Mouse (Mus musculus): ENCODE data around the gene Hspa4. TPM values are rescaled to one million over a fixed set of nuclear protein-coding genes. Genes with fewer than 3 reads are reported as not detected.
"Not testable (repeated sequence)": the region's sequence is repeated elsewhere in the genome, so short reads cannot be mapped to it uniquely, and the experiment has no call there.

The Hspa4 gene
- 106 and 116 TPM in 2 replicates for polyA plus RNA-seq (2016; fragmentation: Nextera tagmentation; extraction: Ambion mirVana)

DNA sequence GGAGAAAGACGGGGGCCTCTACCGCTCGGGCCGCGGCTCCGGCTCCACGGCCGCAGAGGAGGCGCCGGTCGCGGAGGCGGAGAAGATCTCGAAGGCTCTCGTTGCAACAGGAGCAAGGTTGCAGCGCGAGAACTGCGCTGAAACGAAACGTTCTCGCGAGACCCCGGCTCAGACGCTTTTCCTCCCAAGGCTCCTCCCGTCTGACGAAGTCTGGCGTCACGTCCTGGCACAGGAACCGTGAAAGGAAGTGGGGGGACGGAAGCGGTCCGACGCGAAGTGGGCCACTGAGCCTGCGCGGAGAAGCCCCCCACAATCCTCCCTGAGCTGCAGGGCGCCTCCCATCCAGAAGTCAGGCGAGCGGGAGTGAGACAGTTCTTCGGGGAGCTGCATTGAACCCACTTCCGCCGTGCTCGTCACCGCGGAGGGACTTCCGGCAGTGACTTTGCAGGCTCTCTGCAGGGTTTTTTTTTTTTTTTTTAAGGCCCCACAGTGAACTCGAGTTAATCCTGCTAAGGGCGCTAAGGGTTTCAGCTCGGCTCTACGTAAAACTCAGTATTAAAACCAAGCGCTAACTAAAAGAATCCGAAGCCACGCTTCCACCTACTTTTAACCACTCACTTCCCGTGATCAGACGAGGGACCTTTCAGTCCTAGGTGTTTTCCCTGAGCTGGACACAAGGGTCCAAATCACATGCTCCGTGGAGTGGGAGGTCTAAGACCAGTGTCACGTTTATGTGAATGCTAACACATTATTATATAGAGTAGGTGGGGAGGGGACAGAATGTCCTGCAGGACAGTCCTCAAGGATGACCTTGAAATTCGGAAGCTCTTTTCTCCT is at the start of gene Hspa4:
Hspa4 (minus strand) TSS at position 128 of the 837 bp plus-strand sequence.
- Histone ChIP-seq H3K4me3 (peak within 1 kb of the TSS; percentile 99), H3K27ac (replicated peaks) (peak within 1 kb of the TSS; percentile 95), H3K4me1 (peaks cover 31% of the 10 kb centered on the region), H3K27me3 (ENCODE audit: low read depth, poor library complexity, severe bottlenecking) (no peaks in the 10 kb centered on the region), H3K9me3 (replicated peaks) (no peaks in the 10 kb centered on the region), H3K36me3 (peaks cover 28% of the 10 kb centered on the region)
- DNase-seq (ENCODE audit: low spot score), result peak; percentile 99
- under 1% methylated on average over 58 of the region's 58 CpGs for WGBS

GRCm38 (mm10) chr11:53345738-53346137 is 45.5 kb upstream of the Hspa4 start:
- Histone ChIP-seq H3K27ac (replicated peaks) (no peak overlapping the region), H3K36me3 (no peaks in the 10 kb centered on the region), H3K4me1 (peaks cover 6% of the 10 kb centered on the region), H3K4me3 (no peak overlapping the region), H3K9me3 (replicated peaks) (no peaks in the 10 kb centered on the region), H3K27me3 (ENCODE audit: low read depth, poor library complexity, severe bottlenecking) (no peaks in the 10 kb centered on the region; the same call in 1 of the 2 replicates)
- 57% methylated on average over 2 of the region's 2 CpGs for WGBS
- no peak for DNase-seq (ENCODE audit: low spot score)

DNA sequence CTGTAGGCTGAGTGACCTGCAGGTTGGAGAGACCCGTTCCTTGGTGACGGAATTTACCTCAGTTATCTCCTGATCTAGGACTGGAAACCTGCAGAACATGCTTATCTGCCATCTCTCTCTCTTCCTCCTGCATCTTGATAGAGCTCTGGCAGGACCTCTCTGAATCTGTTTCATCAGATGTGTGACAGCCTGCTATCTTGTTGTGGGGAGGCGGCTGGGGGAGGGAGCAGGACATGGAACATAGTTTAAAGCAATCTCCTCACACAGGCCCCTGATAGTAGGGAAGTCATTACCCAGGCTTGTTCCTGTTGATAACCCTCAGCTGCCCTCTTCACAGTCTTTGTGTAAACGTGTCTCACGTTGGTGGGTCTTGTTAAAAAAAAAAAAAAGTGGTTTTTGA is 45.1 kb upstream of the Hspa4 start:
- H3K27me3 ChIP-seq (ENCODE audit: low read depth, poor library complexity, severe bottlenecking), result no peaks in the 10 kb centered on the region; the same call in 1 of the 2 replicates
- 47% methylated on average over 5 of the region's 5 CpGs for WGBS
- peaks cover 4% of the 10 kb centered on the region for H3K4me1 ChIP-seq
- no peak overlapping the region for H3K27ac ChIP-seq (replicated peaks)
- no peaks in the 10 kb centered on the region for H3K9me3 ChIP-seq (replicated peaks)
- no peaks in the 10 kb centered on the region for H3K36me3 ChIP-seq
- DNase-seq (ENCODE audit: low spot score), result no peak
- no peak overlapping the region for H3K4me3 ChIP-seq

DNA sequence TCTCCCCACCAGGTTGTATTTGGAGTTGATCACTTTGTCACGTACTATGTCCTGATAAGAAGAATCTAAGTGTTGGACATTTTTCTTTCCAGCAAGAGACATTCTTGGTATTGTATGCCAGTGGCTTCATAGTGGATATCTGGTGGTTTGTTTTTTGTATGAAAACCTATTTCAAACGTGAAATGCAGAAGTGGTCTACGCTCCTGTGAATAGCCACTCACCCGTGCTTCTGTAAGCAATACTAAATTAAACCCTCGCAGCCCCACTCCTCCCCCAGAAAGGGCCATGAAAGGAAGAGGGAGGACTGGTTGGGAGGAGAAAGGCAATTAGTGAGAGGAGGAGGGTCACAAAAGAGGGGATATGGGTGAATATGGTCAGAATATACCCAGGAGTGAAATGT is 42.5 kb upstream of the Hspa4 start:
- H3K27ac ChIP-seq (replicated peaks), result no peak overlapping the region
- no peaks in the 10 kb centered on the region for H3K27me3 ChIP-seq (ENCODE audit: low read depth, poor library complexity, severe bottlenecking)
- H3K36me3 ChIP-seq, result no peaks in the 10 kb centered on the region
- DNase-seq (ENCODE audit: low spot score), result no peak
- no peaks in the 10 kb centered on the region for H3K4me1 ChIP-seq
- H3K9me3 ChIP-seq (replicated peaks), result no peaks in the 10 kb centered on the region
- 75% methylated on average over 5 of the region's 5 CpGs for WGBS
- H3K4me3 ChIP-seq, result no peak overlapping the region

GRCm38 (mm10) chr11:53341019-53341418 is 40.8 kb upstream of the Hspa4 start:
- not testable (repeated sequence) for H3K36me3 ChIP-seq; H3K27ac ChIP-seq (replicated peaks); DNase-seq (ENCODE audit: low spot score); H3K27me3 ChIP-seq (ENCODE audit: low read depth, poor library complexity, severe bottlenecking); H3K4me1 ChIP-seq; H3K9me3 ChIP-seq (replicated peaks); H3K4me3 ChIP-seq
- WGBS, result 93% methylated on average over 9 of the region's 10 CpGs

DNA sequence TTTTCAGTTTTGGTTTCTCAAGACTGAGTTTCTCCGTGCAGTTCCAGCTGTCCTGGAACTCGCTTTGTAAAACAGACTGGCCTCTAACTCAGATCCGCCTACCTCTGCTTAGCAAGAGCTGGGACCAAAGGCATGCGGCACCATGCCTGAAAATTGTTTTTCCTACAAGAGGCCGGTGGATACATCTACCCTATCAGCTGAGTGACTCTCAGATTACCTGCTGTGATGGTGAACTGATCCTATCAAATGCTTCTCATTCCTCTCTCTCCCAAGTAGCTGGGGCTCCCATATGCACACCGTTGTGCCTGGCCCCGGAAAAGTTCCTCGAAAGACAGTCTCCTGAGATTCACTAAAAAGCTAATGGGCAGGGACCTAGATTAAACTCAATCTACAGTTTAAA is 37.4 kb upstream of the Hspa4 start:
- H3K27me3 ChIP-seq (ENCODE audit: low read depth, poor library complexity, severe bottlenecking), result no peaks in the 10 kb centered on the region
- peaks cover 12% of the 10 kb centered on the region for H3K36me3 ChIP-seq
- H3K4me1 ChIP-seq, result peaks cover 6% of the 10 kb centered on the region; the same call in 1 of the 2 replicates
- H3K4me3 ChIP-seq, result no peak overlapping the region
- H3K27ac ChIP-seq (replicated peaks), result no peak overlapping the region
- WGBS, result 67% methylated on average over 8 of the region's 8 CpGs
- no peak for DNase-seq (ENCODE audit: low spot score)
- no peaks in the 10 kb centered on the region for H3K9me3 ChIP-seq (replicated peaks)

- peaks cover 20% of the 10 kb centered on the region for H3K36me3 ChIP-seq
- H3K27ac ChIP-seq (replicated peaks), result no peak overlapping the region
- WGBS, result 73% methylated on average over 1 of the region's 1 CpGs
- H3K4me1 ChIP-seq, result peaks cover 6% of the 10 kb centered on the region; the same call in 1 of the 2 replicates
- no peaks in the 10 kb centered on the region for H3K9me3 ChIP-seq (replicated peaks)
- H3K27me3 ChIP-seq (ENCODE audit: low read depth, poor library complexity, severe bottlenecking), result no peaks in the 10 kb centered on the region
- H3K4me3 ChIP-seq, result no peak overlapping the region
- no peak for DNase-seq (ENCODE audit: low spot score)
Observed at GRCm38 (mm10) chr11:53336924-53337323, 36.7 kb upstream of the Hspa4 start.

- no peak overlapping the region for H3K4me3 ChIP-seq
- H3K9me3 ChIP-seq (replicated peaks), result no peaks in the 10 kb centered on the region
- DNase-seq (ENCODE audit: low spot score), result no peak
- H3K27me3 ChIP-seq (ENCODE audit: low read depth, poor library complexity, severe bottlenecking), result no peaks in the 10 kb centered on the region
- peaks cover 6% of the 10 kb centered on the region; the same call in 1 of the 2 replicates for H3K4me1 ChIP-seq
- peaks cover 27% of the 10 kb centered on the region for H3K36me3 ChIP-seq
- H3K27ac ChIP-seq (replicated peaks), result no peak overlapping the region
Observed at GRCm38 (mm10) chr11:53336182-53336571, 35.9 kb upstream of the Hspa4 start.

- H3K36me3 ChIP-seq, result peaks cover 33% of the 10 kb centered on the region
- peaks cover 6% of the 10 kb centered on the region; the same call in 1 of the 2 replicates for H3K4me1 ChIP-seq
- H3K27me3 ChIP-seq (ENCODE audit: low read depth, poor library complexity, severe bottlenecking), result no peaks in the 10 kb centered on the region
- H3K9me3 ChIP-seq (replicated peaks), result no peaks in the 10 kb centered on the region
- H3K27ac ChIP-seq (replicated peaks), result no peak overlapping the region
- 34% methylated on average over 3 of the region's 3 CpGs for WGBS
- DNase-seq (ENCODE audit: low spot score), result no peak
- H3K4me3 ChIP-seq, result no peak overlapping the region
Observed at GRCm38 (mm10) chr11:53335505-53336181, 35.4 kb upstream of the Hspa4 start.

DNA sequence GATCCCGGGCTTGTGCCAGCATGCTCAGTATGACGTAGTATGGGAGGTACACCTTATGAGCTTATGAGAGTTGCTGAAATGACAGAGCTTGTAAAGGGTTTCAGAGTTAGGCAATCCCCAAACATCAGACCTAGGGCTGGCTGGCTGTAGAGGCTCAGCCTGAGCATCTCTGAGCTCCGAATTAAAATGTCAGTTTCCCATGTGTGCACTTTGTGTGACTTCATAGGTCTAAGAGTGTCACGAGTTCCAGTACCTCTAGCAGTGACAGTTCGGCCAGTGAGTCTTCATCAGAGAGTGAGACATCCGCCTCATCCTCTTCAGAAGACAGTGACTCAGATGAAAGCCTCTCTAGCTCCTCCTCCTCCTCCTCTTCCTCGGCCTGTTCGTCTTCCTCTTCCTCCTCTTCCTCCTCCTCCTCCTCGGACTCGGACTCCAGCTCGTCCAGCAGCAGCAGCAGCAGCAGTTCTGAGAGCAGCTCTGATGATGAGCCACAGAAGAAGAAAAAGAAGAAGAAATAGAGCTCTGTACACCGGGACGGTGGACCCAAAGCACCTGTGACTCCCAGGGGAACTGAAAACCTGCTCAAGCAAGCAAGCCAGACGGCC is 31.9 kb upstream of the Hspa4 start:
- peaks cover 67% of the 10 kb centered on the region for H3K36me3 ChIP-seq
- 90% methylated on average over 14 of the region's 14 CpGs for WGBS
- peaks cover 6% of the 10 kb centered on the region; the same call in 1 of the 2 replicates for H3K4me1 ChIP-seq
- H3K9me3 ChIP-seq (replicated peaks), result no peaks in the 10 kb centered on the region
- no peak for DNase-seq (ENCODE audit: low spot score)
- no peaks in the 10 kb centered on the region for H3K27me3 ChIP-seq (ENCODE audit: low read depth, poor library complexity, severe bottlenecking)
- no peak overlapping the region for H3K4me3 ChIP-seq
- no peak overlapping the region for H3K27ac ChIP-seq (replicated peaks)

- Histone ChIP-seq H3K4me1 (peaks cover 6% of the 10 kb centered on the region; the same call in 1 of the 2 replicates), H3K27me3 (ENCODE audit: low read depth, poor library complexity, severe bottlenecking) (no peaks in the 10 kb centered on the region), H3K4me3 (no peak overlapping the region), H3K9me3 (replicated peaks) (no peaks in the 10 kb centered on the region), H3K36me3 (peaks cover 70% of the 10 kb centered on the region), H3K27ac (replicated peaks) (no peak overlapping the region)
- 94% methylated on average over 6 of the region's 6 CpGs for WGBS
- DNase-seq (ENCODE audit: low spot score), result no peak
Observed at GRCm38 (mm10) chr11:53331121-53331520, 30.9 kb upstream of the Hspa4 start.

DNA sequence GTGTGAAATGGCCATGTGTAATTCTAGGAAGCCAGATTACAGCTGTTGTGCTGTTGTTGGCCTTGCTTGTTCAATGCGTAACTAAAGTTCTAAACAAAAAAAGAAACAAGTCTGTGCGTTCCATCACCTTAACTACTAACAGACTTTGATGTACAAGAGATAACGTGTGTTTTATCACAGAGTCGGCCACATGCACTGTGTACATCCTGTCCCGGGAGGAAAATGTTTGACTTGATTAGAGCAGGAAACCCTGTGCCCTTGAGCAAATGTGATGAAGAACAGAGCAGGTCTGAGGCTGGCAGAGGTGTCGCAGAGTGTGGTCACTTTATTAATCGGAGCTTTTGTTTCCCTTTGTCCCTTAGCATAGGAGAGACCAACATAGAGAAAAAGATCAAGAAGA is 30.1 kb upstream of the Hspa4 start:
- Histone ChIP-seq H3K27me3 (ENCODE audit: low read depth, poor library complexity, severe bottlenecking) (no peaks in the 10 kb centered on the region), H3K4me1 (peaks cover 4% of the 10 kb centered on the region), H3K27ac (replicated peaks) (no peak overlapping the region), H3K4me3 (no peak overlapping the region), H3K36me3 (peaks cover 70% of the 10 kb centered on the region), H3K9me3 (replicated peaks) (no peaks in the 10 kb centered on the region)
- no peak for DNase-seq (ENCODE audit: low spot score)
- 93% methylated on average over 7 of the region's 7 CpGs for WGBS
